Mouse (Mus musculus) layer of hippocampus, postnatal 10 days (tissue): Measurements from ENCODE around the gene Ldlrad3. TPM values are rescaled to one million over a fixed set of nuclear protein-coding genes. Genes with fewer than 3 reads are reported as not detected.

Source experiments
- DNase-seq, 2 experiments: peaks; one replicate each; pipeline ENCODE4 v3.0.0; 2021; ENCODE audit warnings: low spot score in 2 of 2
- total RNA-seq, 2 experiments: library from RNA; stranded (reverse); gene quantifications; 2 replicates each; pipeline ENCODE4 v1.2.3; 2021

Ldlrad3 gene
- total RNA-seq, 2 experiments from 2014 or later, result 15.4 to 15.5 TPM

DNA sequence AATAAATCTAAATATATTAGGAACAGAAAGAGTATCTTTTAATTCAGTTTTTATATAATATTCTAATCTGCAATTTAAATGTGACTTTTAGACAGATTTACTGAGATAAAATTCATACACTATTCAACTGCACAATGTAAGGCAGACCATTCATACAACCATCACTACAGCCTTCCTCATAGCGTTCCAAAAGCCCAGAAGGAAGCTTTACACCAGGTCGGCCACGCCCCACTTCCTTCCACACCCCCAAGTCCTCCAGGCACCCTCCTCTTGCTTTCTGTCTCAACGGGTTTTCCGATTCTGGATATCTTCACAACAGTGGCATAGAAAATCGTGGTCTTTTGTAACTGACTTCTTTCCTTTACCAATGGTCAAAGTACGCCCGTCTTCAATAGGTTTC, 39.8 kb downstream of the Ldlrad3 start:
- no peak for DNase-seq

DNA sequence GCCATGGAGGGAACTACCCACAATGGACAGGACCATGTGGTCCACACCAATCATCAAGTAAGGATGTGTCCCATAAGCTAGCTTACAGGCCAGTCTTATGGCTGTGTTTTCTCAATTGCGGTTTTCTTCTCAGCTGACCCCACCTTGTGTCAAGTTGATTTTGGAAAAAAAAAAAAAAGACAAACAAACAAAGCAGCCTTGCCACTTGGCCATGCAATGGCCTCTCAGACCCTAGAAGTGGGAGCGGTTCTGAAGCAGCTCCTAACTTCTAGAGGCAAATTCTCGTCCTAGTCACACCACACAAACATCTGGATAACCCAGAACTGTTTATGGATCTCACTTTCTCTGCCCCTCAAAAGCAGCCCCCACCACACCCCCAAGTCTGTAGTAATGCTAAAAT, 41.1 kb downstream of the Ldlrad3 start:
- DNase-seq, result no peak

DNA sequence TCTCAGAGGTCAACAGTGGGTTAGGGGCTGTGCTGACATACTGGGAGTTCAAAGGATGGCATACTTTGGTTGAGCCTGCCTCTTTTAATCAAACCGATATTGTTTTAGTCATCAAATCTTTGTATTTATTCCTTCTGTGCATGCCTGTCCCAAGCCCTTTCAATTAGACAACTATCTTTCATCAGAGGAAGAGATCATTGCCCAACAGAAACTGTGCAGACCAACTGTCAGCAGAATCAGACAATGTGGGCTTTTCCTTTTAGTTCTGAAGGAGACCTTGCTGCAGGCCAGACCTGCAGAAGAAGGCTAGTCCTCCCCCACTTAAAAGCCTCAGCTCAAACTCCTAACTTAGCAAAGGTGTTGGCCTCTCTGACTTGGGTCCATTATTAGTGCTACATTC, 41.9 kb downstream of the Ldlrad3 start:
- no peak for DNase-seq

DNA sequence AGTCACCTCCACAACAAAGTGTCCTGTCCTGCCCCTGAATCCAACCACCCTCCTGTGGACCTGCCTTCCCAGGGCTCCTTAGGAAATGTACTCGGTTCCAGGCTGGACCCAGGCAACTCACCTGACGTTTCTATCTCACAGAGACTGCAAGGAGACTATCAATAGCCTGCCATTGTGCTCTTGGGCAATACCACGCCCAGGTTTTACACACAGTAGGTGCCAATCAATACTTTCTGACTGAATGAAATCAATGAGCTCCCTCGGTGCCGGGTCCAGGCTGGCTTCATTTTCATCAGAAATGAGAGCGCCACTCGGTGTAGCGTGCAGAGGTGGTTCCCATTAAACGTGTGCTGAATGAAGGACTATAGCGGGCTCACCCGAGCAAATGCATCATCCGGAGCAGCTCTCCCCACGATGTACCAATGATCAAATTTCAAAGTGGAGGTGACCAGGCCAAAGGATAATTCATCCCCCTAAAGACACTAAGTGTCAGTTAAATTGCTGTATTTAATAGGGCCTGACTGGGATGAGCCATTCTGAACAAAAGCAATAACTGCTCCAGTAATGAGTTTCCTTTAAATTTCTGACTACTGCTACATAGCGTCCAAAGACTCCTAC, 43.4 kb downstream of the Ldlrad3 start:
- no peak for DNase-seq

DNA sequence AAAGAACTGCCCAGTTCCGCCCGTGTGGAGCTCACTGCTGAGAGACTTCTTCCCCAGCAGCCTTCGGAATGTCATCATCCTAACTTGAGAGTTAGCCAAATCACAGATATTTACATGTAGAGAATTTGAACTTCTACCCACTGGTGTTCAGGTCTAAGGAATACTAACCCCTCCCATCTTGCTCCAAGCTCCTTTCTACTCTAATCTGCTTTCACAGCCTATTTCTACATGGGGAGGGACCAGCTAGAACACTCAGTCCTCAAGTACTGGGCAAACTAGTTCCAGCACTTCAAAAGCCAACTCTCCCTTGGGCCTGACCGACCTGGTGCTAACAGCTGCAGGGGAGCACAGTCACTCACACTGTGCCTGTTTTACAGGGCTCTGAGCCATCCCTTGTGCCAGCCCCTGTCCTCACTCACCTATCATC, 44.0 kb downstream of the Ldlrad3 start:
- DNase-seq, result no peak

DNA sequence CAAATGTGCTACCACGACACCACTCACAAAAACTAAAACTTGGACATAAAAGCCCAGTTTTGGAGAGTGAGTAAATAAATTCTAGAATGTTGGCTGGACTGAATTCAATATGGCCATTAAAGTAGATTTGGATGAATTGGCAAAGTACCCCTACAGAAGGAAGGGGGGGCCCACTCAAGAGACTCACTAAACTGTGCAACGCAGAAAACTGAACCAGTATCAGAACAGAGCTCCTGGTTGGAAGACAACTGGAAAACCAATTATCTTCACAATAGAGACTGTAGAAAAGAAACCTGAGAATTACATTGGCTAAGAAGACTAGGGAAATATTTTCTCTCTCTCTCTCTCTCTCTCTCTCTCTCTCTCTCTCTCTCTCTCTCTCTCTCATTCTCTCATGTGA, 45.0 kb downstream of the Ldlrad3 start:
- no peak for DNase-seq

DNA sequence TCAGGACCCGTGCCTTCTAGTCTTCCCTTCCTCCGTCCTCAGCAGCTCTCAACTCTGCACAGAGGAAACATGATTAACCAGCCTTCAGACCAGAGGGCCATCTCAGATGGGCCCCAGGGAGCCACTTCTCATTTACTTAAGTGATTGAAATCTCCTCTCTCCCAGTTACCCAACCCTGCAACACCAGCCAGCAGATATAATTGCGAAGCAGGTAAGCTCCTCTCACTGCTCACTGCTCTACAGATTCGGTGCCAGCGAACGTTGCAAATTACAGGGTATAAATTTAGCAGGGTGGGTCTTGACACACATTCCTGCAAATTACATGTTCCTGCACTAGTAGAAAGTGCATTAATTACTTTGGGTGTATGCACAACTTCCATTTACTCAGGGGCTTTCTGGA, 48.3 kb downstream of the Ldlrad3 start:
- no peak for DNase-seq

DNA sequence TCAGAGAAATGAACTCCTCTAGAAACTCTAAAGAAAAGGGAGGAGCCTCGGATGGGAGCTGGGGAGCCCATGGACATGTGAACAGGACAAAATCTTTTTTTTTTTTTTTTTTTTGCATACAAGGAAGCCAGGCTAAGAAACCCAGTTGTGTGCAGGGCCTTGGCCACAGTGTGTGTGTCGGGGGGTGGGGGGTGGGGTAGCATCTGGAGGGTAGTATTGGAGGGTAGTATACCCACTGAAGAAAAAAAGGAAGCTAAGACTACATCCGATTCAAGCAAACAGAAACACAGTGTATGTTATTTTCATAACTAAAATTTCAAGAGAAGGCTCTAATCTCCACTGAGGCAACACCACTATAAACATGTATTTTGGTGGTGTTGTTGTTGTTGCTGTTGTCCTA, 50.0 kb downstream of the Ldlrad3 start:
- no peak for DNase-seq

DNA sequence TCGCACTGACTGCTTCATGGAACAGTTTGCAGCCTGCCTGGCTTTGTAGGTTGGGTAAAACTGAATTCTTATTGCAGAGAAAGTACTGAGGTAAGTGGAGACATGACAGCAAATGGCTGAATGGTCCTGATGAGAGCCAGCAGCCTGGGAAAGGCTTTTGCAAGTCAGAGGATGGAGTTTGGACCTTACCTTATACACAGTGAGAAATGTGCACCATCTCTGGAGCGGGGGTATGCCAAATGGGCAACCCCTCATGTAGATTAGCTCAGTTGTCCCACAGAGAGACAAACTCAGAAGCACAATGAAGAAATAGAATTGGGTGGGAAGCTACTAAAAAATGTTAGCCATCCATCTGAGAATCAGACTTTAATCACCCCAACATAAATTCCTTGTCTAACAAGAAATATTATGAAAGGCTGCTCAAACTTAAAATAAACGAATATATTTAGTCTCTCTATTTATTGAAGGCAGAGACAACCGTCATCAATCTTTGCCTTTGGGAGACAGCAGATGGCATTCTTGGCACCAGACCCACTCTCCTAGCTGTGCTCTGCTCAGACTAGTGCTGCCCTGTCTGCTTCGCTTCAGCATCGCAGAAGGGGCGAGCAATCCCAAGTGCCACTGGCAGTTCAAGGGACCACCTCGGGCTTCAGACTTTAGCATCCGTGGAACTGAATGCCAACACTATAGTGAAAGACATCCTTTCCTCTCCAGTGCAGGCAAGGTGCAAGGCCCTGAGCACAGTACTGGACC, 51.5 kb downstream of the Ldlrad3 start:
- peak; percentile 80 for DNase-seq

DNA sequence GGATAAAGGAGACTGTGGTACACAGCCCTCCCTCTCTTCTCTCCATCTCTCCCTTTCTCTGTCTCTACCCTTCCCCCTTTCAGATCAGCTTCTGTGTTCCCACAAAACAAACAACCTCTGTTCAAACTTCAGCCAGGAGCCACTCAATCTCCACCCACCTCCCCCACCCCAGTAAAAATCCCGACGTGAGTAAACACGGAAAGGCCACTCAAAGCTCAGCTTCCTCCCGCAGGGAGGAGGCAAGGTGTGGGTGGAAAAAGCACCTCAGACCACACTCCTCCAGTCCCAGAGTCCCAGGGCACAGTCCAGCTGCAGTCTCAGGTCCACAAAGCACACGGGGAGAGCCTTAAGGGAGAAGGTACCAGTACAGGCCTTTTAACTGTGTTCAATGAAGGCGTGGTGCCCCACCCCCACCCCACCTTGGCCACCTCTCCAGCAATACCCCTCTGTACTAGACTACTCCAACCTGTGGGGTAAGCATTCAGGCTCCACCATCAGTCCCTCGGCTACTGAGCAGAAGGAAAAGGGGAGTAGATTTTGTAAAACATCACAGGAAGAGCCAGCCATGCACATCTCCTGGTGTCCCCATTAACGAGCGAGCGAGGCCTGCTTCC, 53.1 kb downstream of the Ldlrad3 start:
- no peak for DNase-seq

DNA sequence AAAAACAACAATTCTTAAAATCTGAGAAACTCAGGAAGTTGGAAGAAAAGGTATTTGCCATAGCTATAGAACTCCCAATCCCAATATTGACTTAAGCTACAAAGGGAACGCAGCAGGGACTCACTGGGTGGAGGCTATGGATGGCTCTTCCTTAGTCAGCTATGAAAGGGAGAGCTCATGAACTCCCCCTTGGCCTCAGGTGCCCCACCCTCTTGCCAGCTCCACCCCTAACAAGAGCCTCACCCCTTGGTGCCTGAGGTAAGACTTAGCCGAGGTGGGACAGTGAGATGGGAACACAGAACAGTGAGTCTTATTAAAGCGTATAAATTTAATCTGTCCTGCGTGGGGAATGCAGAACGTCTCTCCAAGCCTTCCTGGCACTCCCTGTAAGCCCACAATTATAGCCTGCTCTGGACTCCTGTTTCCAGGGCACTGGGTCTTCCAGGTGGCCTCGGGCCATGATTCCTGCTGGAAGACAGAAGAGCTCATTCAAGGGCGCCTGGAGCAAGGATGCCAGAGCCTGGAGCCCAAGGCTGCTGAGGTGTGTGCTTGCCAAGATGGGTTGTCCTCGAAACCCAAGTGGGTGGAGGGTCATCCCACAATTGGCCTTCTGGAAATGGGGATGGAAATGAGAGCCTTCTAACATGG, 55.9 kb downstream of the Ldlrad3 start:
- DNase-seq, result peak; percentile 64 to 70

DNA sequence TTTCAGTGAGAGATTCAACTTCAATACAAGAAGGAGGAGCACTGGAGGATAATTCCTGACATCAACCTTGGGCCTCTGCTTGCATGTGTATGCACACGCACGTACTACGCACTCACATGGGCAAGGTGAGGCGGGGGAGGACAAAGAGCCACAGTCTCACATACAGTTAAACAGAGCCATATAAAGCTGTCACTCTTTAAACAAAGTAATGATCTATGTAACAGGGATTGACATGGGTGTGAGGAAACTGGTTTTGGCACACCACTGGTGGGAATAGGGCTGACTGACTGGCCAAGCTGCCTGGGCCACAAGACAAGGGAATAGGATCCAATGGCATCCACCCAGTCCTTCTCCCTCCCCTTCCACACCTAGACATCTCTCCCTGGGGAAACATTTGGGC, 57.0 kb downstream of the Ldlrad3 start:
- DNase-seq, result no peak

DNA sequence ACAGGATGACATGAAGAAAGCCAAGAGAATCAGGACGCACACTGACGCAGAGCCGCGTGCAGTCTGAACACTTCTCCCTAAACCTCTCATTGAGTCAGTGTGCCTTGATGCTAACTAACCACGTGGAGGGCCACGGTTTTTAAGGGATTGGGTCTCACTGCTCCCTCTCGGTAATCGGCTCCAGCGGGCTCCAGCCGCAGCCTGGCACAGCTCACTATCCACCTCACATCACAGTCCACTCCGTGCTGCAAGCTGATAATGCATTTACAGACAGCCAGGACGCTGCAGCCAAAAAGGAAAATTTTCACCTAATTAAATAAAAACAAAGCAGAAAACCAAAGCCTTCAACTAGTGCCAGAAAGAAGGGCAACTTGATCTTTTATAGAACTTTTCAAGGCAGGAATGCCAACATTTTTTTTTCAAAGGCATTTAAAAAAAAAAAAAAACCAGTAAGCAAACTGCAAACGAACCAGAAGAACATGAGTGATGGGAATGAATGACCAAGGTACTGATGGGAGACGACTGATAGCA, 57.6 kb downstream of the Ldlrad3 start:
- DNase-seq, result no peak

DNA sequence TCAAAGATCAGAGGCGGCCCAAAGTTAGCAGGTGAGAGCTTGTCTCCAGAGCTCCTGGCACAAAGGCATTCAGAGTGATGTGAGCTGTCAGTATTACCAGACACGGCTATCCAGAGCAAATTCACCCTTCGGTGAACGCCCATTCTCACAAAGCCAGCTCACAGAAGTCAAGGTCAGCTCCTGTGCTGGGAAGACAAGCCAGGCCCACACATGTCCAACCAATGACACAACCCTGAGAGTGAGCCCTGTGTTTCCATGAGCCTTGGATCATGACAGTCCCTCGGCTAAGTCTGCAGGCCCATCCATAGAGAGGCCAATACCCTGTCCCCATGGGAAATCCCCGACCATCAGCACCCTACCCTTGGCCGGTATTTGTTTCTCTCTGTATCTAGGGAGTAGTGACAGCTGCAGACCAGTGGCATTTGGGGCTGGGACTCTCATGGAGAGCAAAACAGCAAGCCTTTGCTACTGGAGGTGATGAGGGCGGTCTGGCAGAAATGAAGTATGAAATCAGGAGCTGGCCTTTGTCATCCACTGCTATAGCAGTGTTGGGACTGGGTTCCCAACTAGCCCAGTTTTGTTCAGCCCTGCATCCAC, 58.3 kb downstream of the Ldlrad3 start:
- no peak for DNase-seq

DNA sequence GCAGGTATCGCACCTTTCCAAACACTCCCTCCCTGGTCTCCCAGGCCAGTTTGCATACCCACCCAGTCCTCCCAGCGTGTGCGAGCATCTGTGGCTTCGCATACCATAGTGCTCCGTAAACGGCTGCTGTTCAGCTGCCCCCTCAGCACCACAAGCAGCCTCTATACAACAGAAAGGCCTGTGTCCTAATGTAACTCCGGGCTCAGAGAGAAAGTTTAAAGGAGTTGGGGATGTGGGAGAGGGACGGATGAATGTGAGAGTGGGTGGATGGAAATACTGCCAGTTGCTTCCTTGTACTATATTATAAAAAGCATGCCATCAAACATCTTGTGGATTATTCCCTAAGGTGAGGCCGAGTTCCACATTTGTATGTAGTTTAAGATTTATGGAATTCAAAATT, 59.0 kb downstream of the Ldlrad3 start:
- DNase-seq, result no peak

DNA sequence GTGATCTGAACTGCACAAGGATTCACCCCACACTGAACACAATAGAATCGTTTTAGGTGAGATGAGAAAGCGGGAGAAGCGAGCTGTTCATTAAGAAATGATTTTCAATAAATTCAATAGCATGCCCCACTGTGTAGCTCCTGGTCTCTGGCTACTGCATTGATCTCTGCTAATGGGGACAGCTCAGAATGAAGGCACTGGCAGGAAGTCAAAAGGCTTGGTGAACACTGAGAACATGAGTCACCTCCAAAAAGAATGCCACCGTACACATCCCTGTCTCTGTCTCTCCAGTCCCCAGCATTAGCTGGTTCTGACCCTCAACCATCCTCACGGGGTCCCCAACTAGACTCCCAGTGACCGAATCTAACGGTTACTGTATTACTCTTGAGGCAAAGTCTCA, 60.1 kb downstream of the Ldlrad3 start:
- DNase-seq, result no peak

DNA sequence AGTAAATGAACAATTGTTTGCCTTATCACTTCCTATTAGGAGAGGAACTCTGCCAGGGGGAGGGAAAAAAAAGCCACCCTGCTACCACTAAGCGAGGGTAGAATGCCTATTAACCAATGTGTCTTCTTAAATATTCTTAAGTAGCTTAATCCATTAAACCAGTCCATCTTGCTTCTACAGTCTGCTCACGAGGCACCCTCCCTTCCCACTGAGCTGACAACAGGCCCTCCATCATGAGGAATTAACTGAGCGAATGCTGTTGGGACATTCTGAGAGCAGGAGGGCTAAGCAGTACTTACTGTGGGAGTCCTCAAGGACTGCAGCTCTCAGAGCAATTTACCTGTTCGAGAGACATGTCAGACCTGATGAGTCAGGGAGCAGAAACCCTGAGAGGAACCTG, 61.1 kb downstream of the Ldlrad3 start:
- DNase-seq, result no peak

DNA sequence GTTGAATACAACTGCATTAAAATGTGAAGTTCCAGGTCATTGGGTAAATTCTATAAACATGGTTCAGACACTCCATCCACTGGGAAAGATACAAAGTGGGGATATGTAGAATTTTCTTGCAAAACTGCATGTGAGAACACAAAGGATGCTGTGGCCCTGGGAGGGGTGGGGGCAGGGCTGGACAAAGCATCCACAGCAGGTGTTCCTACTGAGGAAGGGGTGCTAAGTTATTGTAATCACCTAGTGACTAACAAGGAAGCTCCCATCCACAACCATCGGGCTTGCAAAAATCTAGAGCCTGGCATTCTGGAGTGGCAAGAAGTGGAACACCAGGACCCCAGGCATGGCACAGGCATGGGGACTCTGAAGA, 64.1 kb downstream of the Ldlrad3 start:
- no peak for DNase-seq

DNA sequence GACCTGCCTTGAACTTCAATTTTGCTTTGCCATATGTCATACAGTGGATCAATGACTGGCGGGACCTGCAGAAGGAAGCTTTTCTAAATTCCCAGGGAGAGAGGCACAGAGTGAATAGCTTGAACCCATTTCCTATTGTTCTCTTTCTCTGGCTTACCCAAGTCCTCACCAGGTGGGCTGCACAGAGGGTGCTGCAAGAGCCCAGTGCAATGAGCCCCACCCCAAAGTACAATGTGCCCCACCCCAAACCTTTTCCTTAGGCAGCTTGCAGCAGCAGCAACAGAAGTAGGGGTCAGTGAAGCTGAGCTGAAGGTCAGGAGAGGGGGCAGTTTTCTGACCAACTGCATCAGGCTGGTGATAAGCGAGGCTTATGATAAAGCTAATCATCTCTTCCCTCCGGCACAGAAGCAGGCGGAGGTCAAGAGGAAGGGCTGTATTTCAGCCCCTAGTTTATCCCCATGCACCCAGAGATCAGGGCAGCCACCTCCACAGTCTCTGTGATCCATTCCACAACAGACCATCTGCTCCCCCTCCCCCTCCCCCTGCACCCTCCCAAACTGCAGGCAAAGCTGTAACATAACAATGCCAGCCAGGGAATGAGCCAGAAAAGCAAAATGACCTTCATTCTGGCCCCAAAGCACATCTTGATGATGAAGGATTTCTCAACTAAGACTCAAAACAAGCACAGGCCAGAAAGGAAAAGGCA, 64.6 kb downstream of the Ldlrad3 start:
- no peak for DNase-seq

DNA sequence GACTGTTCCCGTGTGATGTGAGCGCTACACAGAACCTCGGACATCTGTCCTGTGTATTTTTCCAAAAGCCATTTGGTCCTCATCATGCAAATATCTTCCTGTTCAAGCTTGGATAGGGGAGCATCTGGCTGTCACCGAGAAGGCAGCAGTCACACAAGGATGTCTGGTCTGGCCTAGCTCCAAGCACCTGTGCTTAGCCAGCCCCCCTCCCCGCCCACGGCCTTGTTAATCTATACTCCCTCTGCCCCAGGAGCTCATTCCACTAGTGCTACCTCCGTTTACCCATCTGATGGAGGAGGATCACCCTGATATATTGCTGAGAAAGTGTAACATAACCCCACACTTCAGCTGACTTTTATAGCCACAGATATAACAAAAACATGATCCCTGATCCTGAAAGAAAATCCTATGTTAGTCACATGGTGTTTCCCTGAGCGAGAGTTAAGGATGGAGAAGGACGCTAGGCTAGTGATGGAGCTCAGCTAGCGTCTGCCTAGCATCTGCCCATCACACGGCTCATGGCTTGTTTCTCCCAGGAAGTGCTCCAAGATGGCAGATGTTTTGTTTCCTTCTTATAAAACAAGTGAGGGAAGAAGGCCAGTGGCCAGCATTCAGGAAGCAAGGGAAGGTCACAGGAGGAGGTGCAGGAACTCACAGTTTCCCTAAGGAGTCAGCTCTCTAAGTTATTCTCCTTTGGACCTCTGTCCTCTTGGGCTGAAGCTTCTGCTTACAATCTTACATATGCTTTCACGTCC, 66.3 kb downstream of the Ldlrad3 start:
- no peak for DNase-seq
